Mouse (Mus musculus) effector memory CD4-positive, alpha-beta T cell, adult 7 months (primary cell): ENCODE data around the gene Mob1b. TPM values are rescaled to one million over a fixed set of nuclear protein-coding genes. Genes with fewer than 3 reads are reported as not detected.

Experiments used
- polyA plus RNA-seq: library from polyadenylated mRNA; unstranded; fragments of 100-300 nt; shearing (Covaris generic); gene quantifications from one replicate; pipeline ENCODE4 v1.2.1, GENCODE M21; 2017

Gene Mob1b
- 11.7 TPM for polyA plus RNA-seq

DNA sequence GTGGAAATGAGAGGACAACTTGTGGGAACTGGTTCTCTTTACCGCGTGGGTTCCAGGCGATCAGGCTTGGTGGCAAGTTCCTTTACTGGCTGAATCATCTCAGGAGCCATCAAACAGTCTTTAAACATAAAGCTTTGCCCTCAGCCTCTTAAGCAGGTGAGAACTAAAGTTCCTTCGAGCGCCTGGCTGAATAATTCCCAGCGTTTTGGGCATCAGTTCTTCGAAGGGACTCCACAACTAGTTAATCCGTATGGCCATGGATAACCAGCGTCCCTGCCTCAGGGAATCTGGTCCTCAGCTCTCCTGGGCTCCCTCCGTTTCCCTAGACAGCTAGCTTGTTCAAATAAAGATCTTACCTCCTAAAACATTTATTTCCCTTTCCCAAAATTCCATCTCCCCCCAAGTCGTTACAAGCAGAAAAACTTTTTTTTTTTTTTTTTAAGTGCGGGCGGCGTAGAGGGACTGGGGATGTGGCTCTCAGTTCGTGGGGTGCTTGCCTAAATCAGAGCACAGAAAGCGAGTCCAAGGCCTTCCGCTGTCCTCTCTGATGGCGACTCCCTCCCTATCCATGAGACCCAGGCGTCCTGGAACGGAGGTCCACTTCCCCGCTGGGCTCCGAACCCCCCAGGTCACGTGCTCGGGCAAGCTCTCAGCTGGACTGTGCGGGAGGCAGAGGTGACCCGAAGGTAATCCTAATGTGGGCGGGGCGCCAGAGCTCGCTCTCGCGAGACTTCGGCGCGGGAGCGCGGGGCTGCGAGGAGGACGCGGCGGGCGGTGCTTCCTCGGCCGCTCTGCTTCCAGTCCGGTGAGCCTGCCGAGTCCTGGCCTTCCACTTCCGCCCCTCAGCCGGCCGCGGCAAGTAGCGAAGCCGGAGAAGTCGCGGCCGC, at the start of gene Mob1b:
TSS of gene Mob1b (plus strand) at position 740 of the 887 bp plus-strand sequence.

DNA sequence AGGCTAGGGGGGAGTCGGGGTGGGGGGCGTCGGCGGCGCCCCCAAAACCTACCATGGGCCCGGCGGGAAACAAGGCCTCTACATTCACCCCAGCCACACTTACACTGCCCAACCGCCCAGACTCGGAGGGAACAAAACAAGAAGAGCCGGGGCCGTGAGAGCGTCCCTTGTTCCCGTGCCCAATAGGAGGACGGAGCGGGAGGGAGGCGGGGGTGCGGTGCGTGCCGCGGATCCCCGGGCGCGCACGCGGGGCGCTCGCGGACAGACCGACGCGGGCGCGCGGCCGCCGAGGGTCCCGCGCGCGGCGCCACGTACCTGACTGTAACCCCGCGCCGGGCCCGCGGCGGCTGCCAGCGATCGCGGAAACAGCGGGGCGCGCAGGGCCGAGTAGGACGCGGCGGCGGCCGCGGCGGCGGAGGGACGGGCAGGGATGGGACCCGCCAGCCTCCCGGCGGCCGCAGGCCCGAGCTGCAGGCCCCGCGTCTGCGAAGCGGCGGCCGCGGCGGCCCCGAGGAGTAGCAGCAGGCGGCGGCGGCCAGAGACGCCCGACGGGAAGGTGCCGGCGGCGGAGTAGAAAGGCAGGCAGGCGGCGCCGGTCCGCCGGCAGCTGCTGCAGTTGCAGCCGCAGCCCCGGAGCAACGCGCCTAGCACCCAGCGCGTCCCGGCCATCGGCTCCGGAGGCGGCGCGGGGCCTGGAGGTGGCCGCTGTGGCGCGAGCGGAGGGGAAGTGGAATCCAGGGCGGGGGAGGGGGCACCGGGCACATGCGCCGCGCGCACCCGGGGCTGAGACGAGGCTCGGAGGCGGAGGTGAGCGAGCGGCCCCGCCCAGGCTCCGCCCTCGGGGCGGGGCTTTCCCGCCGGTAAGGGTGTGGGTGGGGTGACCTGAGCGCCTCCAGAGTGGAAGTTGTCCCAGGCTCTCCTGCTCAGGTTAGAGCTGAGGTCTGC, 44.9 kb upstream of the Mob1b start, which contains the start of gene Grsf1:
TSS of gene Grsf1 (minus strand) at position 729 of the 945 bp plus-strand sequence.

DNA sequence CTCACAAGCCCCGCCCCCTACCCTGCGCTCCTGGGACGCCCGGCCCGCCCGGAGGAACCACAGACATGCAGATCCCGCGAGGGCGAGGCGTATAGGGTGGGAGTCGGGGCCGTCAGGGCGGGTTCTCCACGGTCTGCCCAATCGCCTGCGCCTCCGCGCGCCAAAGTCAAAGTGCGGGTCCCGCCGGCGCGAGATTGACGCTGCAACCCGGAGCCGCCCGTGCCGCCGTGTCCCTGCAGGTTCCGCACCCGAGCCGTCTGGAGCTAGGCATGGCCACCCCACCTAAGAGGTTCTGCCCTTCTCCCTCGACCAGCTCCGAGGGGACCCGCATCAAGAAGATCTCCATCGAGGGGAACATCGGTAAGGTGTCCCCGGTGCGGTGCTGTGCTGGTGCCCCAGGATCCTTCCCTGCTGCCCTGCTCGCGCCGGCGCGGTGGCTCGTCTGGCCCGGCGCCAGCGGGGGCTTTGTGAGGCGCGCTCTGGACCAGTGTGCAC, 44.4 kb downstream of the Mob1b start, which contains the start of gene Dck:
TSS of gene Dck (plus strand) at position 10 of the 495 bp plus-strand sequence.

Other genes starting within 250 kb of the Mob1b start
- gene Enam, start 232.9 kb upstream of the Mob1b start, polyA plus RNA-seq, result not detected
- 0.32 TPM for gene Jchain, start 193.0 kb upstream of the Mob1b start, polyA plus RNA-seq
- 74.7 TPM for gene Utp3, start 166.4 kb upstream of the Mob1b start, polyA plus RNA-seq
- gene Rufy3, start 155.8 kb upstream of the Mob1b start, polyA plus RNA-seq, result 6.4 TPM
- gene Grsf1, start 44.7 kb upstream of the Mob1b start, polyA plus RNA-seq, result 30.7 TPM
- gene Dck, start 44.1 kb downstream of the Mob1b start, polyA plus RNA-seq, result 29.2 TPM
- gene Slc4a4, start 166.0 kb downstream of the Mob1b start, polyA plus RNA-seq, result not detected